Mouse (Mus musculus) cerebellum, adult 11 months (tissue): ENCODE results near the gene Cysrt1.

Experiments
- DNase-seq: peaks from one replicate; pipeline ENCODE4 v3.0.0; 2022

Gene Cysrt1

GRCm38 (mm10) chr2:25242101-25242506, at the start of gene Cysrt1, which contains the start of gene Rnf208:
Gene Cysrt1, minus strand, starts transcription at chr2:25242452.
Gene Rnf208, plus strand, starts transcription at chr2:25242255.
- DNase-seq: peak; percentile 53

GRCm38 (mm10) chr2:25291184-25292053, 49.2 kb upstream of the Cysrt1 start:
- peak; percentile 51 for DNase-seq

GRCm38 (mm10) chr2:25290816-25291130, 48.5 kb upstream of the Cysrt1 start:
- DNase-seq: peak; percentile 72

- peak; percentile 73 for DNase-seq
These were observed 48.0 kb upstream of the Cysrt1 start for GRCm38 (mm10) chr2:25290101-25290815.

GRCm38 (mm10) chr2:25289651-25290050, 47.4 kb upstream of the Cysrt1 start, which contains the start of gene Lrrc26:
Gene Lrrc26, plus strand, starts transcription at chr2:25289915.
- peak; percentile 79 for DNase-seq

GRCm38 (mm10) chr2:25288734-25289345, 46.6 kb upstream of the Cysrt1 start:
- DNase-seq: no peak

GRCm38 (mm10) chr2:25287927-25288649, 45.8 kb upstream of the Cysrt1 start, which contains the start of gene Tmem210:
Gene Tmem210, plus strand, starts transcription at chr2:25288145.
- no peak for DNase-seq

GRCm38 (mm10) chr2:25286837-25287636, 44.8 kb upstream of the Cysrt1 start:
- DNase-seq: peak; percentile 44

- no peak for DNase-seq
These were observed 44.1 kb upstream of the Cysrt1 start for GRCm38 (mm10) chr2:25286314-25286713.

- no peak for DNase-seq
These were observed 43.3 kb upstream of the Cysrt1 start for GRCm38 (mm10) chr2:25285551-25285950.

- peak; percentile 81 for DNase-seq
These were observed 37.0 kb upstream of the Cysrt1 start for GRCm38 (mm10) chr2:25278928-25279882.

- peak; percentile 21 for DNase-seq
These were observed 30.8 kb upstream of the Cysrt1 start for GRCm38 (mm10) chr2:25273010-25273409.

GRCm38 (mm10) chr2:25272515-25272914, 30.3 kb upstream of the Cysrt1 start:
- no peak for DNase-seq

GRCm38 (mm10) chr2:25271827-25272511, 29.7 kb upstream of the Cysrt1 start, which contains the start of the genes Ssna1 and Anapc2:
Gene Ssna1, minus strand, starts transcription at chr2:25272438.
Gene Anapc2, plus strand, starts transcription at chr2:25272478.
- DNase-seq: peak; percentile 96

GRCm38 (mm10) chr2:25267746-25268309, 25.6 kb upstream of the Cysrt1 start:
- no peak for DNase-seq

GRCm38 (mm10) chr2:25267241-25267640, 25.0 kb upstream of the Cysrt1 start:
- DNase-seq: peak; percentile 55

GRCm38 (mm10) chr2:25266720-25267119, 24.5 kb upstream of the Cysrt1 start:
- peak; percentile 79 for DNase-seq

GRCm38 (mm10) chr2:25265897-25266656, 23.8 kb upstream of the Cysrt1 start:
- DNase-seq: peak; percentile 96

- DNase-seq: peak; percentile 87
These were observed 22.6 kb upstream of the Cysrt1 start for GRCm38 (mm10) chr2:25264851-25265250.
